17 mouse cellular contexts compared by ENCODE assay signal in the genomic region with DNA sequence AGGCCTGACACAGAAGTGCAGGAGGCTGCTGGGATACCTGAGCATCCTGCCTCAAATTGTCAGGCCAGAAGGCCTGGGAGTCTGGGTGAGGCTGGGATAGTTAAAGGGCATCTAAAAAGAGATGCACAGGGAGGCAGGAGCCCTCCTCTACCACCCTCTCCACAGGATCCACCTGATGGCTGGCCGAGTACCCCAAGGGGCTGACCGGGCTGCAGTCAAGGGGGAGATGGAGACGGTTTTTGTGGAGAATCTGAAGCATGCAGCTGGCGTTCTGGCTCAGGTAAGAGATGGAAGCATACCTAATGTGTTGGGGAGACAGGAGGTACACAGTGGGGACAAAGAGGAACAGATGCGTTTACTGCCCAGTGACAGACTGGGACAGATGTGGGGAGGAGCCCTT.
"Had no signal": no experiment of that assay in that cellular context is flagged by ENCODE, and none has a peak within 500 bp of the region (broad histone marks: within the 10 kb centered on the region; RNA-seq: fewer than 3 reads in every experiment).

No protein-coding gene starts in this region.

- H3K9me3 ChIP-seq: liver, embryonic 13.5 days; midbrain, embryonic 12.5 days; midbrain, embryonic 15.5 days had no signal

- ATAC-seq: midbrain, embryonic 15.5 days had no signal

- H3K27ac ChIP-seq: midbrain, embryonic 15.5 days; stomach, postnatal 0 days had no signal

- H3K9ac ChIP-seq: midbrain, embryonic 12.5 days; midbrain, embryonic 15.5 days had no signal

- DNase-seq: kidney, postnatal 14 days; kidney, postnatal 4 days; left cerebral cortex, postnatal 4 days; liver, embryonic 13.5 days; lung, adult 2 months; lung, postnatal 14 days; lung, postnatal 4 days; right cerebral cortex, adult 18-20 months; right cerebral cortex, postnatal 14 days; right cerebral cortex, postnatal 4 days; thymus, adult 2 months; thymus, postnatal 14 days; thymus, postnatal 4 days had no signal

- H3K4me3 ChIP-seq: midbrain, embryonic 12.5 days; midbrain, embryonic 15.5 days; myocyte had no signal

- H3K27me3 ChIP-seq: liver, embryonic 13.5 days; midbrain, embryonic 12.5 days; midbrain, embryonic 15.5 days had no signal
